Mouse (Mus musculus) lung, adult 2 months (tissue): Measurements from ENCODE around the gene Zbtb1. TPM values are rescaled to one million over a fixed set of nuclear protein-coding genes. Genes with fewer than 3 reads are reported as not detected.

Source experiments
- DNase-seq: peaks from one replicate; pipeline ENCODE4 v3.0.0; 2022
- H3K4me1 ChIP-seq: fragments of 200-500 bp; 2 replicates; pipeline ENCODE4 v1.6.1; 2011; ENCODE audit warnings: low read length; ENCODE audit not compliant: control insufficient read depth, insufficient read depth
- H3K4me3 ChIP-seq: fragments of 200-500 bp; replicated peaks from 2 replicates; pipeline ENCODE3; 2011; ENCODE audit warnings: low read depth, mild to moderate bottlenecking, control low read depth, low read length; ENCODE audit errors: extremely low read depth
- CTCF ChIP-seq: fragments of 200-500 bp; IDR thresholded peaks from 2 replicates; pipeline ENCODE4 v1.5.1; 2011; ENCODE audit warnings: mild to moderate bottlenecking, low read length, control low read depth; ENCODE audit not compliant: insufficient read depth
- POLR2A ChIP-seq: fragments of 200-500 bp; IDR thresholded peaks from 2 replicates; pipeline ENCODE4 v1.6.1; 2011; ENCODE audit warnings: low read depth, mild to moderate bottlenecking, control low read depth, low read length, borderline replicate concordance; ENCODE audit errors: extremely low read depth
- WGBS: fragments of 180-500 bp; shearing (Covaris S2); methylation state at CpG from one replicate; pipeline ENCODE4 v1.1.7; 2018; 5-methylcytosine and 5-hydroxymethylcytosine counted together
- polyA plus RNA-seq: library from polyadenylated mRNA; depleted of rRNA; stranded (reverse); fragments of >200 nt; gene quantifications from 2 replicates; pipeline ENCODE4 v1.2.3, GENCODE M21; 2012; rRNA removed

Zbtb1 gene
- polyA plus RNA-seq: 1.9 and 2.2 TPM in 2 replicates

- under 1% methylated on average over 99 of the region's 99 CpGs for WGBS
- peak within 1 kb of the TSS; percentile 89 for H3K4me3 ChIP-seq
- TF ChIP-seq POLR2A (peak; percentile 66; the same call in 1 of the 2 replicates), CTCF (no peak)
- DNase-seq: peak; percentile 82
- H3K4me1 ChIP-seq: peaks cover 13% of the 10 kb centered on the region; the same call in 1 of the 2 replicates
These were observed at the start of gene Zbtb1 for GRCm38 (mm10) chr12:76369978-76370830. Gene Zbtb1, plus strand, starts transcription at chr12:76370266.

GRCm38 (mm10) chr12:76324679-76325431 lies 45.2 kb upstream of the Zbtb1 start, which contains the start of gene Akap5:
Gene Akap5, plus strand, starts transcription at chr12:76324891.
- no peak for TF ChIP-seq CTCF
- TF ChIP-seq POLR2A: peak; percentile 21; the same call in 1 of the 2 replicates
- no peaks in the 10 kb centered on the region for H3K4me1 ChIP-seq
- peak; percentile 59 for DNase-seq
- H3K4me3 ChIP-seq: peak within 1 kb of the TSS; percentile 61
- WGBS: 3% methylated on average over 53 of the region's 53 CpGs

GRCm38 (mm10) chr12:76326437-76327220 lies 43.4 kb upstream of the Zbtb1 start:
- Histone ChIP-seq H3K4me3 (no peak overlapping the region), H3K4me1 (no peaks in the 10 kb centered on the region)
- no peak for DNase-seq
- WGBS: 79% methylated on average over 23 of the region's 23 CpGs
- TF ChIP-seq CTCF: no peak
- peak; percentile 31; the same call in 1 of the 2 replicates for TF ChIP-seq POLR2A

GRCm38 (mm10) chr12:76328567-76329354 lies 41.3 kb upstream of the Zbtb1 start:
- 73% methylated on average over 6 of the region's 6 CpGs for WGBS

GRCm38 (mm10) chr12:76333688-76334087 lies 36.4 kb upstream of the Zbtb1 start:
- Histone ChIP-seq H3K4me3 (no peak overlapping the region), H3K4me1 (no peaks in the 10 kb centered on the region)
- WGBS: 87% methylated on average over 5 of the region's 5 CpGs
- no peak for DNase-seq
- no peak for TF ChIP-seq POLR2A
- no peak for TF ChIP-seq CTCF

More at GRCm38 (mm10) chr12:76328567-76329354, 41.3 kb upstream of the Zbtb1 start:
- no peak for TF ChIP-seq CTCF
- DNase-seq: no peak
- H3K4me3 ChIP-seq: no peak overlapping the region
- H3K4me1 ChIP-seq: no peaks in the 10 kb centered on the region

GRCm38 (mm10) chr12:76335641-76336040 lies 34.4 kb upstream of the Zbtb1 start:
- no peak for DNase-seq
- no peak overlapping the region for H3K4me3 ChIP-seq
- TF ChIP-seq POLR2A (no peak), CTCF (no peak)
- 69% methylated on average over 5 of the region's 5 CpGs for WGBS
- H3K4me1 ChIP-seq: no peaks in the 10 kb centered on the region

- no peak for DNase-seq
- no peak for TF ChIP-seq CTCF
- 0 out of 2 replicates have a peak, but pooled peaks have one; percentile 8 for TF ChIP-seq POLR2A
- no peak overlapping the region for H3K4me3 ChIP-seq
- WGBS: 60% methylated on average over 17 of the region's 17 CpGs
- peaks cover 2% of the 10 kb centered on the region; the same call in 1 of the 2 replicates for H3K4me1 ChIP-seq
These were observed 33.7 kb upstream of the Zbtb1 start for GRCm38 (mm10) chr12:76336111-76336965.

- peak; percentile 56 for DNase-seq
- 1% methylated on average over 4 of the region's 4 CpGs for WGBS
- Histone ChIP-seq H3K4me1 (peaks cover 2% of the 10 kb centered on the region; the same call in 1 of the 2 replicates), H3K4me3 (no peak overlapping the region)
- peak; percentile 28; the same call in 1 of the 2 replicates for TF ChIP-seq CTCF
- no peak for TF ChIP-seq POLR2A
These were observed 29.0 kb upstream of the Zbtb1 start for GRCm38 (mm10) chr12:76341080-76341479.
